Mouse (Mus musculus): ENCODE data around the gene Lcn4.
A peak's percentile ranks its signal among the peaks of the same experiment; 100 is the strongest.

The Lcn4 gene

DNA sequence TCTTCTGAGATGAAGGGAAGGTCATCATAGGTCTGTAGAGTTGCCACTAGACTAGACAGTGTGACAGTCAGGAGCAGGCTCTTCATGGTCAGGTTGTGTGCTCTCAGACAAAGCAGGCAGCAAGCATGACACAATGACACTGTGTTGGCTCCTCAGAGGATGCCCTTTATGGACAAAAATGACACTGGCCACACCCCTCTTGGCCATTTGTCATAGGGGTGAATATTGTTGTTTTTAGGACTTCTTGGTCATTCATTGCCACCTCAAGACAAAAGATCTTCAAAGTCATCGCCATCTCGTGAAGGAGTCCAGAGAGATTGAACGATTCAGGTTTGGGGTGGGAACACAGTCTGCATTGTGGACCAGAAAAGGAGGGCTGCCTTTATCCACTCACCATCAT is at the start of gene Lcn4:
Gene Lcn4, minus strand, starts transcription at position 101 of the 400 bp plus-strand sequence.
- no peak for DNase-seq (ENCODE audit: low read depth in 2 of 2, low spot score in 2 of 2)

DNA sequence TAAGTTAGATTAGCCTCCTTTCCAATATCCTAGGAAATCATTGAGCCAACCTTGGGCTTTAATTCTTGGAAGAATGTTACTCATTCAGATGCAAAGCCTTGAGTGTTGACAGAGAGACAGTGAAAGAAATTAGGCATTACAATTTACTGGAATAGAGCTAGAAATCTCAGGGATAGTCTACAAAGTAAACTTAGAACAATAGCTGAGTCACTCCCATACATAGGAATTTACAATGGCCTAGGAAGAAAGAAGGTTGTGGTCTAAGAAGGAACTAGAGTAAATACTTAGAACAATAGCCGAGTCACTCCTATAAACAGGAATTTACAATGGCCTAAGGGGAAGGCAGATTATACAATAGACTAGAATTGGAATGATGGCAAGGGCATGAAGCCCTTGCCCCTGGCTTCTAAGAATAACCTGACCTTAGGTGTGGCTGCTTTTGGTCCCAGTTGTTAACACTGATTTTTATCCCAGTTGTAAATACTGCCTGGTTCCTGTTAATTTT is 15.1 kb upstream of the Lcn4 start:
- DNase-seq (ENCODE audit: low read depth in 2 of 2, low spot score in 2 of 2), result no peak

DNA sequence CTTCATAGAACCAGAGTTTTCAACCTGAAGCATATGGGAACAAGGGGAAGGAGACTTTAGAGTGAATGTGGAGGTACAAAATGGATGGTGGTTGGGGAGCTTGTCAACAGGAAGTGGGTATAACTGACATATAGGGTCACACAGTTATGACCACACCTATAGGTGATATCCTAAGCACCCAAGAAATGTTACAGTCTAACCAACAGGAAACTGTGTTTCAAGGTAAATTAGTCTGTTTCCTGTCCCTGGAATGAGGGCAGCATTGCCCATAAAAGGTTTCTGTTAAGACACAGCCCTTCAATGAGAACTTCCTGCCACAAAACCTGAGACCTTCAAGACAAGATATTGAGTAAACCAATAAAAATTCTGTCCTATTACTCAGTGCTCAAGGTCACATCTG is 2.3 kb downstream of the Lcn4 start:
- DNase-seq (ENCODE audit: low read depth in 2 of 2, low spot score in 2 of 2), result peak; percentile 51 to 55

DNA sequence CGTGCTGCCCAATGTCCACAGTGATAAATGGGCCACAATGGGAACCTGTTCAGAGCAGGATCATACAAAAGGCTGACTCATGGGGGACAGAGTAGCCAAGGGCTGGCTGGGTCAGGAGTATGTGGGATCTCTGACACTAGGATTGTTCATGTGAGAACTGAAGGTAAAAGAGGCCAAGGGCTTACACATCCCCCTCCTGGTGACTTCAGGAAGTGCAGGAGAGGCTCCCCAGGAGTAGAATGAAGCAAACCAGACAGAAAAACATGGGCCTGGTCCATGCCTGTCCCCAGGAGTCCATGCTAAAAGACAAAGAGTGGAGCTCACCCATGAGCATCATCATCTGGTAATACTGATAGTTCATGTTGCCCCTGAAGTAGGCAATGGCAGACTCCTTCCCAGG is 7.5 kb downstream of the Lcn4 start:
- peak; percentile 59 to 72 for DNase-seq (ENCODE audit: low read depth in 2 of 2, low spot score in 2 of 2)

DNA sequence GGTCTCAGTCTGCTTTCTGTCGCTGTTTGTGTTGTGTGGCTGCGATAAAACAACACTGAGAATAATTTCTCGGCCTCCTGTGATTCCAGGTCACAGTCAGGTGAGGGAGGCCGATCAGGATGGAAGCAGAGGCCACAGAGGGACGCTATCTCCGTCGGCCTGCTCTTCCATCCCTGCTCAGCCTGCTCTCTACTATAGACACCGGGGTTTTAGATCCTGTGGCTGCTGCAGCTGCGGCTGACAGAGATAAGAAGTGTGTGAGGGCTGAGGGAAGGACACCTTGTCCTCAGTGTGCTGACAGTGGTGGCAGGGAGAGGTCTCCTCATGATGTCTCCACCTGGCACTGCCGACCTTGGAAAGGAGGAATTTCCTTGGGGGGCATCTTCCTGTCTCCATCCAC is 8.0 kb downstream of the Lcn4 start:
- no peak for DNase-seq (ENCODE audit: low read depth in 2 of 2, low spot score in 2 of 2)

DNA sequence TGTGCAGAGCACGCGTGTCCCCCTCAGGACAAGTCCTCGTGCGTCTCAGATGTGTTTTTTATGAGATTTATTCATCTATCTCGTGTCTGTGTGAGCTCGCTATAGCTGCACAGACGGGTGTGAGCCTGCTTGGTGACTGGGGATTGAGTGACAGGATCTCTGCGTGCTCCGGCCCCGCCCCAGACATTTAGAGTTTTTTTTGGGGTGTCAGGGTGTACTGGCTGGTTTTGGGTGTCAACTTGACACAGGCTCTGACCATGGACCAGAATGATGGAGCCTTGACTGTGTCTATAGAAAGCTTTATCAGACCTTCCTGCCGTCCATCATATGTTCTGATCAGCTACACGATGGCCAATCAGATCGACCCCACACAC is 8.6 kb downstream of the Lcn4 start:
- DNase-seq (ENCODE audit: low read depth in 2 of 2, low spot score in 2 of 2), result no peak

DNA sequence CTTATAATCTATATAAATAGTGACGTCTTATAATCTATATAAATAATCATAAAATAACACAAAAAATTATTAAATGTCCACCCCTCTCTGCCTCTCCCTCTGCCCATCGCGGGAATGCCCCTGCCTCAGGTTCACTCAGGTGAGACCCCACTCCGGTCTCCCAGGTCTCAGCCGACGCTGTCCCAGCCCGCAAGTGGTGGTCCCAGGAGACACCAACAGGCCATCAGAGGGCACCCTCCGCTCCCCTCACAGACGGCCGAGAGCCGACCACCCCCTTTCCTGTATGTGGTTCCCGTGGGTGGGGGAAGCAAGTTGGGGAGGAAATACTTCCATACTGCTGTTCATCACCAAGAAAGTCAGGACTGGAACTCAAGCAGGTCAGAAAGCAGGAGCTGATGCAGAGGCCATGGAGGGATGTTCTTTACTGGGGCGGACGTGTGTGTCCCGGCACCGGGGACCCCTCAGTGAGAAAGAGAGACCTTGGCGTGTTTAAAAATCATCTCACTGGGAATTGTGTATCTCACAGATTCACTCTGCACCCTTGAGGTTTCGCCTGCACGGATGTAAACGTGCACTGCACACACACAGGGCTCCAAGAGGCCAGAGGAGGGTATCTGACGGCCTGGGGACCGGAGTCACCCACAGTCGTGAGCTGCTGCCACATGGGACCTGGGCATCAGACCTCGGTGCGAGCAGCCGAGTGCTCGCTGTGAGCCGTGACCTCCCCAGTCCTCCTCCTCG is 9.1 kb downstream of the Lcn4 start:
- no peak for DNase-seq (ENCODE audit: low read depth in 2 of 2, low spot score in 2 of 2)

DNA sequence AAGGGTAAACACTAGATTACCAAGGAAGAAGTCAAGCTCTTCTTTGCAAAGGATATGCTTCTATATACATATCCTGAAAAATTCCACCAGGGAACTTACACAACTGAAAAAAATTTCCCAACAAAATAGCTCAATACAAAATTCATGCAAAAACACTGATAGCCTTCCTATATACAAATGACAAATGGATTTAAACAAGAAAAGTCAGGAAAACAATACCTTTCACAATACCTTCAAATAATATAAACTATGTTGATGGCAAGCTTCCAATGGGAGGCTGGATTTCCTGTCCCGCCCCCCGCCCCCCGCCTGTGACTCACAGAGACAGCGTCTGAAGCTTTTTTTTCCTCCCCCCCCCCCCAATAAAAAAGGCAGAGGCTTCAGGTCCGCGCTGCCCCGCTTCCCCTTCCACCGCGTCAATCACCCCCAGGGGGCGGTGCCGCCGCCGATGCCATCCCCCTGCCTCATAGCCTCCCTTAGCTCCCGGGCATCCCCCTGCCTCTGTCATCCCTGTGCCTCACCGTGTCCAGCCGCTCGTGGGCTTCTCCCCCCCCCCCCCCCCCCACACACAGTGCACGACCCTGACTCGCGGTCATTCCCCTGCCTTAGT is 9.8 kb downstream of the Lcn4 start:
- DNase-seq (ENCODE audit: low read depth in 2 of 2, low spot score in 2 of 2), result no peak

DNA sequence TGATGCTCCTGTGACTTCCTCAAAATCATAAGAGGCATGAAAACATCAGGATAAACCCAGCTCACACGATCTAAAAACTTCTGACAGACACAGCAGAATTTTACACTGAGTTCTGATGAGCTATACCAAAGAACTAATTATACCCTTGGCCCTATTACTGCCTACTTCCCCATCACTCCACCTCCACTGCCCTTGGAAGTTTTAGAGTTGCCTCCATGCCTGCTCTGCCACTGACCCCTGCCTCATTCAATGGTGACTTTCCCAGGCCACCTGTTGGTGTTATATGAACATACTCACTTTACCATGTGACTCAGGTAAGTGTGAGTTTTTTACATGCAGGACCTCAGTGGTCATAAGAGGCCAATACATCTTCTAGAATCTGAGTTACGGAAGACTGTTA is 13.7 kb downstream of the Lcn4 start:
- no peak for DNase-seq (ENCODE audit: low read depth in 2 of 2, low spot score in 2 of 2)

DNA sequence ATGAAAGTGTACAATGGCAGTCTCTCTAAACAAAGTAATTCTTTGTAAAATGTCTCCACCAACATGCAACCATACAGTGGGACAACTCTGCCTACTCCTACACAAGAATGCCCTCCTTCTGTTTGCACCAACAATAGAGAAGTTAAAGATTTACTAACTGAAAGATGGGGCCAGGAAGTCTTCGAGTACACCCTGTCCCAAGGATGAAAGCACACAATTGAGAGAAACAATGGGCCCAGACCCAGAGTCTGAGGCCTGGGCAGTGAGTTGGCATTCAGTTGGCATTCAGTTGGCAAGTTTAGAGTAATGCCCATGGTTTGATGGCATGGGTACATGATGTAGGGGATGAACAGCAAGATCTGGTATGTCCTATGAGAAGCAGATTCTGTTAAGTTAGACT is 16.4 kb downstream of the Lcn4 start:
- DNase-seq (ENCODE audit: low read depth in 2 of 2, low spot score in 2 of 2), result no peak

DNA sequence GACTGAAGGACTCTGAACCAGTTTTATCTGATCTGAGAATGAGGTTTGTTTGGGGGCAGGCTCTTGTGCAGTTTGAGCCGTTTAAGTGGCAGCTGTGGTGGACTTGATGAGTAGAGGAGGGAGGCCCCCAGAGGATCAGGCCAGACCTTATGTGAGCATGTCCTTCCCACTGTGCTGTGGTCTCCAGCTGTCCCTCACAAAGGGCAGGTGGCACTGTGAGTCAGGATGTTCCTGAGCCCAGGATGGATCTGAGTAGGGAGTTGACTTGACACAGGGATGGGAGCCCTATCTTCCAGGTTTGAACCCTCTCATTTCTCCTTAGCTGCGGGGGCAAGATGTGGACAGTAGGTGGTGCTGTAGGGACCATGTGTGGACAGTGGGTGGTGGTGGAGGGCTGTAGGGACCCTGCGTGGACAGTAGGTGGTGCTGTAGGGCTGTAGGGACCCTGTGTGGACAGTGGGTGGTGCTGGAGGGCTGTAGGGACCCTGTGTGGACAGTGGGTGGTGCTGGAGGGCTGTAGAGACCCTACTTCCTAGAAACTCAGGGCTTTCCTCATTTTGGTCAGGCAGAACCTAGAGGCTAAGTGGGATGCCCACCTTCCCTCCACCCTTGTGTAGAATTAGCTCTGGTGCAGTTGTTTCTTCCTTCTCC is 24.3 kb downstream of the Lcn4 start:
- peak; percentile 78 to 80 for DNase-seq (ENCODE audit: low read depth in 2 of 2, low spot score in 2 of 2)

DNA sequence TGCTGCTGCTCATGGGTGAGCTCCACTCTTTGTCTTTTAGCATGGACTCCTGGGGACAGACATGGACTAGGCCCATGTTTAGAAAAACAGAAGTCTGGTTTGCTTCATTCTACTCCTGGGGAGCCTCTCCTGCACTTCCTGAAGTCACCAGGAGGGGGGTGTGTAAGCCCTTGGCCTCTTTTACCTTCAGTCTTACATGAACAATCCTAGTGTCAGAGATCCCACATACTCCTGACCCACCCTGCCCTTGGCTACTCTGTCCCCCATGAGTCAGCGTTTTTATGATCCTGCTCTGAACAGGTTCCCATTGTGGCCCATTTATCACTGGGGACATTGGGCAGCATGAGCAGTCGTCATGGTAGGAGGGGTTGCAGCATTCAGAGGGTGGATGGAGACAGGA is 27.1 kb downstream of the Lcn4 start:
- peak in 1 of 2 experiments; percentile 60 for DNase-seq (ENCODE audit: low read depth in 2 of 2, low spot score in 2 of 2)

DNA sequence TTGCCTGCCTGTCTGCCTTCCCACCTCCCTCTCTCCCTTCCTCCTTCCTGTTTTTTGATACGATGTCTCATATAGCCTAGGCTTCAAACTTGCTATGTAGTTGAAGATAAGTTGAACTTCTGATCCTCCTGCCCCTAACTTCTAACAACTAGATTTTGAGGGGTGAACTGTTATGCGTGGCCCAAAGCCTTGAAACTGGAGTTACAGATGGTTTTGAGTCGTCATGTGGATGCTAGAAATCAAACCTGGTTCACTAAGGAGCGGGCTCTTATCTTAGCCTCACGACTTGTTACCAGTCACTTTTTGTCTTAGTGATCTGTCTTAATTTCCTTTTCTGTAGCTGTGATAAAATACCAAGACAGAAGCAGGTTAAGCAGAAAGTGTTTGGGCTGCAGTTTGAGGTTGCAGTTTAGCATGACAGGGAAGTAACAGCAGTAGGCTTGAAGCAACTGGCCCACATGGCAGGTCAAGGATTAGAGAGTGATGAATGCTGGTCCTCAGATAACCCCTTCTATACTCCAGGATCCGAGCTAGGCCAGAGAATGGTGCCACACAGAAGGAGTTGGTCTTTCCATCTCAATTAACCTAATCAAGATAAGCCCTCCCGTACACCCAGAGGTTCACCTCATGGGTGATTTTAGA is 30.0 kb downstream of the Lcn4 start:
- DNase-seq (ENCODE audit: low read depth in 2 of 2, low spot score in 2 of 2), result no peak

DNA sequence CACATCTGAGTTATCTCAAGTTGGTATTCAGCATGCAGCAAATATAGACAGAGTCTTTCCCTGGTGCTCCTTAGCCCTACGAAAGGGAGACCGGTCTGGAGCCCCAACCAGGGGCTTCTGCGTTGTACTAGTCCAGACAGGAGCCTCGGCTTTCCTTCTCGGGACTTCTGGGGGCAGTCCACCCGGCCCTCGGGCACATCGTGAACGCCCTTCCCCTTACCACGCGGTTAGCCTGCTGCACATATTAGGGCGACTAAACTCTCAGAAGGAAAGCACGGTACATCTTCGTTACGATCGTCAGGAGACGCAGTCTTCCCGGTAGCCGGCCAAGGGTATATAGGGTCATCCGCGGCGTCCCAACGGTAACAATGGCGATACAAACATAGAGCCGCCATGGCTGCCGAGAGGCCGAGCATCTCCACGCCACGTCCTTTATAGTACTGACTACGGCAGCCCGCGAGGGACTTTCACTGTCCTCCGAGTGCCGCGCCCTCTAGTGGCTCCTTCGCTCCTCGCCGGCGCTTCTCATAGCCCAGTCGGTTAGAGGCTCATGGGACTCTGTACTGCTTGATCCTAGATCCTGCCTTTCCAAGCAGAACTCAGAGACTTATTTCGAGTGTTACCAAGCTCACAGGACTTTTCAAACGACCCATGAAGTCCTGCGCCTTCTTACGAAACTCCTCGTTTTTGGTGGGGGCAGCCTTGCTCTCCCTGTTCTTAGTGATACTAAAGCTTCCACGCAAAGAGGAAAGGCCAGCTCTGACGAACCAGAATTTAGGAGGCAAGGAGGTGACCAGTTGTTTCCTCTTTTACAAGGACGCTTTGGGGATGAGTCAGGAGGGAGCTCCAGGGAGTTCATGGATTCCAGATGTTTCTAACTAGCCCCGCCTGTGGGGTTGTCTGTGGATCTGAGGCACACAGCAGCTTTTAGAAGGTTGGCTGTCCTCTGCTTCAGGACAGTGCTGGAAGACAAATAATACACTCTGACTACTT is 30.9 kb downstream of the Lcn4 start:
- peak; percentile 96 for DNase-seq (ENCODE audit: low read depth in 2 of 2, low spot score in 2 of 2)

DNA sequence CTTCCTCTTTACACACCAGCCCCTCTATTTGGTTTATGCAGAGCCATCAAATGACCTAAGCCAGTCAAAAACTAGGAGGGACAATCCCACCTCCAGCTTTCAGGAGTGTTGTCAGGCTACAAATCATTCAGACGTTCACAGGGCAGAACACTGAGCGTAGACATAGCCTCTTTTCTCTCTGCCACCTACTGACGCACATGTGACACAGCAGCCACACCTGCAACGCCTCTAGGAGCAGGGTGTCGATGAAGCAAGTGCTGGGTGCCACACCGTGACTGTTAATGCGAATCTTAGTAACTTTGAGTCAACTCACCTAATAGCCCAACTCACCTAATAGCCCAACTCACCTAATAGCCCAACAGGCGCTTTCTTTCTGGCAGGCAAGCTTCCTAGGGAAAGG is 32.0 kb downstream of the Lcn4 start:
- DNase-seq (ENCODE audit: low read depth in 2 of 2, low spot score in 2 of 2), result peak; percentile 54 to 66

DNA sequence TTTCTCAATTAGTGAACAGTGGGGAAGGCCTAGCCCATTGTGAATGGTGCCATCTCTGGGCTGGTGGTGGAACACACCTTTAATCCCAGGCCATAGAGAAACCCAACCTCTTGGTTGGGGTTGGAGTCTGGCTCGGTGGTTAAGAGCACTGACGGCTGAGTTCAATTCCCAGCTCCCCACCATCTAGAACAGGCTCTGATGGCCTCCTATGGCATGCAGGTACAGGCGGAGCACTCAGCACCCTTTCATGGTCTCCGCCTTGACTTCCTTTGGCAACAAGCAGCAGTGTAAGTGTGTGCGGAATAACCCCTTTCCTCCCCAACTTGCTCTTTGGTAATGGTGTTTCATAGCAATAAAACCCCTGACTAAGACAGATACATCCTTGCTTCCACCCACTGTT is 32.5 kb downstream of the Lcn4 start:
- no peak for DNase-seq (ENCODE audit: low read depth in 2 of 2, low spot score in 2 of 2)

DNA sequence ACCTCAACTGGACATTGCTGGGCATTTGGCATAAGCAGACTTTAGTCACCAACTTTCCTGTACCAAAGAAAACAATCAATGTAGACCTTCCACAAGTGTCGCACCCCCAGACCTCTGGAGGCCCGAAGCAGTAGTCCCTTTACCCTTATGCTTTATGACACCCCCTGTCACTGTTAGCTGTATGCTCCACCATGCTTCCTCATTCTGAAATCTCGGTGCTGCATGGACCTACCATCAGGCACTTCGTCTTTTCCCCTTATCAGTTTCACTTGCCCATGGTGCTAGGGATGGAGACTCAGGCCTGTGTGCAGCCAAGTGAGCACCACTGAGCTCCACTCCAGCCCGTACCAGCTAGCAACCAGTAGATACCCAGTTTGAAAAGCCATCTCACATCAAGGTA is 33.0 kb downstream of the Lcn4 start:
- DNase-seq (ENCODE audit: low read depth in 2 of 2, low spot score in 2 of 2), result no peak

DNA sequence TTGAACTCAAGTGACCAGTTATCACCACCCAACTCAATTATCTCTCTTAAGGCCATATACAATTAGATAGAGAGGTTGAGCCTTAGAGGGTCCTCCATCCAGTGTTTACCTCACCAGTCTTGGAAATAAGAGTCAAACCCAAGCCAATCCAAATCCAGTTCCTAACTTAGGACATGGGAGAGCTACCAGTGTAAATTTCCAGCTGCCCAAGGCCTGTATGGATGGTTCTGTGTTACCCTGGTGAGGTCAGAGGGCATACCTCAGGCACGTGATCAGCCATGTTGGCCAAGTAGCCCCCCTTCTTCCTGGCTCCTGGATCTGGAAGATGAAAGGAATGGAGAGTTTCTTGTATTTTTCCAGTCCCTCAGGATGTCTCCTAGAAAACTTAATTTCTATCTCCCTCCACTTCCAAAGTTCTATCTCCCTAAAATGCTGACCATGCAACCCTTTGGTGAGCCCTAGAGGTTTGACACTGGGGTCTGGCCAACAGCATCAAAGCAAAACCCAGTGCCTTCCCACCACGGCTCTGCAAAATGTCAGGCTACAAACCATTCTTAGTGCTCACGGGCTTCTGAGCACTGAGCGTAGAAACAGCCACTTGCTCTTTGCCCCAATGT is 33.7 kb downstream of the Lcn4 start:
- no peak for DNase-seq (ENCODE audit: low read depth in 2 of 2, low spot score in 2 of 2)

DNA sequence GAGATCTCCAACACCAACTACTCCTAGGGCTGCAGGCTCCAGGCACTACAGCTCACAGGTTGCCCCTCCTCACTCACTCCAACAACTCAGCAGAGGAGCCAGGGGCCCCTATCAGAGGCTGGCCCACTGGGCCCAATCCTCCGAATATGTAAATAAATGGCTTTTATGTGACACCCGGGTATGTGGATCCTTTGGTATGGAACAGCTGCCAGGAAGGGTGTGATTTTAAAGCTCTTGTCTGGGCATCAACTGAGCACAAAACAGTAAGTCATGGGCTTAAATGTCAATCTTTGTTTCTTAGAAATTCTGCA is 34.8 kb downstream of the Lcn4 start:
- DNase-seq (ENCODE audit: low read depth in 2 of 2, low spot score in 2 of 2), result no peak

All from CD8-positive naive resting alpha-beta T cell, adult 2 months (primary cell).